Mouse (Mus musculus) retina, postnatal 1 day (tissue): ENCODE results near the gene Pik3r6.

Source experiments
- DNase-seq: peaks from one replicate; pipeline ENCODE4 v3.0.0-alpha.2; 2012

Gene Pik3r6

GRCm38 (mm10) chr11:68488256-68488824, 14.5 kb upstream of the Pik3r6 start:
- no peak for DNase-seq

DNA sequence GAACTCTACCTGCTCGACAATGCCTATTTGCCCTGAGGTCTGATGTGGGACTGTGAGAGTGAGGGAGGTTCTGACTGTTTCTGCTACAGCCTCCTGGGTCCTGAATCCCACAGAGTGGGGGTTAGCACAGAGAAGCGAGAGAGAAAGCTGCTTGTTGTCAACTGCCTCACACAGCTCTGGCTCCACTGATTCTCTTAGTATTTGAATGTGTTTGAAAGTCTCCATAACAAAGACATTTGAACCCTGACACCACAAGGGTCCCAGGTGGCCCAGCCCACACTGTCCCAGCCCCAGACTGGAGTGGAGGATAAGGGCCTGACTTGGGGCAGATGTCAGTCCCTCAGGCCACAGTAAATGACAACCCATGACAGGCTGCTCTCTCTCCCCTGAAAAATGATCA, 13.6 kb upstream of the Pik3r6 start:
- no peak for DNase-seq

- DNase-seq, result no peak
These were observed 10.2 kb upstream of the Pik3r6 start for GRCm38 (mm10) chr11:68492592-68492991.

- DNase-seq, result no peak
These were observed 9.1 kb upstream of the Pik3r6 start for GRCm38 (mm10) chr11:68493760-68494159.

DNA sequence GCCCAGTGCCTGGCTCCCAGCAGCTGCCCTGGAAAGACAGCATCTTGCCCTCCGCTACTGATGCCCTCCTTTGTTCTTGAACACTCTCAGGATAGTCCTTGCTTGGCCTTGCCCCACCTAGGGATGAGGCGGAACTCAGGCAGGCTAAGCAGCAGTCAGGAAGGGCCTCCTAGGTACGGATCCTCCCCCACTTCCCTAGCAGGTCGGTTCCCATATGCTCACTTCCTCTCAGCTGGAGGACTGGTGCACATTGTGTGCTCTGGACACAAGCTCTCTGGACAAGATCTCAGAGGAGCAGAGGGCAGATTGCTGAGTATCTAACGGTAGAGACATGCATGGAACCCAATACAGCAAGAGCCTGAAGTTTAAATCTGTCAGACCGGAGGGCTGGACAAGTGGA, 5.7 kb upstream of the Pik3r6 start:
- DNase-seq, result no peak

DNA sequence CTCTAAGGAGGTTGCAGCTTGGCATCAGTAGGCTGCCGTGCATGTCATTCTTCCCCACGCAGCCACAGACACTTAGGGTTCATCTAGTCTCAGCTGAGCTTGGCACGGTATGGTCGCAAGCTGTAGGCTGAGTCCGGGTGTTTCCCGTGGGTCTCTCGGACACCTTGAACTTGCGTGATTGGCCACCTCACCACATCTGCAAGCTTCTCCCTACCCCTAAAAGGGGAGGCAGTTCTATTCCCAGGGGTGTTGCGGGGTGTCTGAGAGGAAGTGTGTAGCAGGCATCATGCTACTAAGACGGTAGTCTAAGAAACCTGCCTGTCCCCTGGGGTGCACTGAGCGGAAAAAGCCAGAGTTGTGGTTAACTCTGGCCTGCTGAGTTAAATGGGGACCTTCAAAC, 4.3 kb upstream of the Pik3r6 start:
- no peak for DNase-seq

- DNase-seq, result no peak
These were observed 3.7 kb upstream of the Pik3r6 start for GRCm38 (mm10) chr11:68498999-68499699.

DNA sequence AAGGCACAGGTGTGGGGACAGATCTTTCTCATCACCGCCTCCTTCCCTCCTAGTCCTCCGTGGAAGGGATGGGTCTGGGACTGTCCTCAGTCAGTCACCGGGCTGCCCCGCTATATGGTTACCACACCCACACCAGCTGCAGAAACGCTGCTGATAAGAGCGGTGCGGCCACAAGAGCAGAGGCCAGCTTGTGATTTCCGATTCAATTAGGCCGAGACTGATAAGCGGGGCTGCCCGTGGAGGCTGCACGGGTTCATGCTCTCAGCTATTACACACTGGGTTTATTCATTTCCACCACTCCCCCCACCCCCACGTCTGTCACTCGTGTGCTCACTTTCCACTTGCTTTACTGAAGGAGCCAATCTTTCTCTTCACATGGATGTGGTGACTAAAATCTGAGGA, 1.9 kb upstream of the Pik3r6 start:
- DNase-seq, result no peak

DNA sequence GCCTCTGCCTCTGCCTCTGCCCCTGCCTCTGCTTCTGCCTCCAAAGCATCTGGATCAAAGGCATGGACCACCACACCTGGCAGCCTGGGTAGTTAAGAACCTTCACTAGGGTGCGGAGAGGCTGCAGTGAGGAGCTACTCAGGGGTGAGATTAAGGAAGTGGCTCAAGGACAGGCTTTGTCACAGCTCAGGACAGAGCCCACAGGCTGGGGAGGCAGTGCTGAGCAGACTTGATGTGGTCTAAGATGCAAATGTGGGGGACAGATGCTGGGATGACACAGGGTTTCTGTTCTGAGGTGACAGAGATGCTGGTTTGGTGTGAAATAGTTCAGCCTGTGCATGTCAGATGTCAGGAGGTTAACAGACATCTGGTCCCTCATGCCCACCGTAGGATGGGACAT, 411 bp upstream of the Pik3r6 start:
- no peak for DNase-seq

DNA sequence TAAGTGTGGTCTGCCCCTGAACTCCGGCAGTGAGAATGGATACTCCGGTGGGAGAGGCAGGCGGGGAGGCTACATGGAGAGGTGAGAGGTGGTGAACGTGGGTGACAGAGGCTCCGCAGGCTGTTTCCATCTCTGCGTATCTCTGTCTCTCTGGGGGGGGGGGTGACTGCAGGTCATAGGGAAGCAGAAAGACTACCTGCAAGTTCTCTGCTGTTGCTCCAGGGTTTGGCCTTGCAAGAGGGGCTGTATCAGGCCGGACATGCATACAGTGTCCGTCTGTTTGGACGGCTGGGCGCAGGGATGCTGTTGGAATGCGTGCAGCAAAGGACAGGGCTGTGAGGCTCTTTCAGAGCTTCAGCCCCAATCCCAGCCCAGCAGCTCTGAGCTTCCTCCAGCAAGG, 2.1 kb downstream of the Pik3r6 start:
- DNase-seq, result no peak

DNA sequence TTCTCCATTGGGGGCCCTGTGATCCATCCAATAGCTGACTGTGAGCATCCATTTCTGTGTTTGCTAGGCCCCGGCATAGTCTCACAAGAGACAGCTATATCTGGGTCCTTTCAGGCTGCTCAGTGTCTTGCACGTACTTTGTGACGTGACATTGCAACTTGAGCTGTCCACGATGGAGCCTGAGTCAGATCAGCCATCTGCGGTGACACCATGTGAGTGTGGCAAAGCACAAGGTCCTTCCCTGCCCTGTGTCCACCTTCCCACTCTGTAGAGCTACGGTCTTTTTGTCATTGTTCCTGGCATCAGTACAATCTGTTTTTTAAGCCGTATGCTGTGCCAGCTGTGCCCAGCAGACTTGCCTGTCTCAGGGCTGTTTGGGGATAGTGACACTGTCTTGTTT, 4.4 kb downstream of the Pik3r6 start:
- no peak for DNase-seq

- no peak for DNase-seq
These were observed 5.8 kb downstream of the Pik3r6 start for GRCm38 (mm10) chr11:68508619-68509018.

DNA sequence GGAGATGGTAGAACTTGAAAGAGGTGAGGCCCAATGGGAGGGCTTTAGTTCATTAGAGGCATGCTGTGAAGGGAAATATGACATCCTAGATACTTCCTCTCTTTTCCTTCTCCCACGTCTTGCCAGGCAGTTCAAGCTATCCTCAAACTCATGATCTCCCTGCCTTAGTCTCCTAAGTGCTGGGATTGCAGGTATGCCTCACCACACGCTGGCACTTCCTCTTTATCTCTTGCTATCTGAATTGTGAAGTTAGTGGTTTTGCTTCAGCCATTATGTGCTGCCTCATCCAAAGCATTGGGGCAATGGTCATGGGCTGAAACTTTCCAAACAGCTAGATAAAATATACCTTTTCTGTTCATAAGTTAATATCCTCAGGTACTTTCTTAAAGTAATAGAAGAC, 6.4 kb downstream of the Pik3r6 start:
- no peak for DNase-seq

GRCm38 (mm10) chr11:68513969-68514368, 11.2 kb downstream of the Pik3r6 start:
- DNase-seq, result no peak

GRCm38 (mm10) chr11:68519362-68519761, 16.5 kb downstream of the Pik3r6 start:
- DNase-seq, result no peak

- DNase-seq, result no peak
These were observed 17.0 kb downstream of the Pik3r6 start for GRCm38 (mm10) chr11:68519815-68520214.

GRCm38 (mm10) chr11:68520439-68520838, 17.6 kb downstream of the Pik3r6 start:
- no peak for DNase-seq

DNA sequence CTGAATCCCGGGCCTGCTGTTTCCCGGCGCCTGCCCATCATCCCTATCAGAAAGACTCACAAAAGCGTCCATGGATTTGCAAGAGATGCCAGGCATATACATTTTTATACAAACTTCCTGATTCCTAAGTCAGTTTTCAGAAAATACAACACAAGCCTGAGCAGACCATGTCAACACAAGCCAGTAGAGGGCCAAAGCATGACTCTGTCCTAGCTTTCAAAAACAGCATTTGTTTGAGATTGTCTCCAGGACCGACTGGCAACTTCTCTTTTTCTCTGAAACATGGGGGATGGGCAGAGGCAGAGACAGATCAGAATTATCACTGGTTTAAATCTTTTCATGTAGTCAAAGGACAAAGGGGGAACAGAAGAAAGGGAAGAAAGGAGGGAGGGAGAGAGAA, 18.5 kb downstream of the Pik3r6 start:
- DNase-seq, result no peak

DNA sequence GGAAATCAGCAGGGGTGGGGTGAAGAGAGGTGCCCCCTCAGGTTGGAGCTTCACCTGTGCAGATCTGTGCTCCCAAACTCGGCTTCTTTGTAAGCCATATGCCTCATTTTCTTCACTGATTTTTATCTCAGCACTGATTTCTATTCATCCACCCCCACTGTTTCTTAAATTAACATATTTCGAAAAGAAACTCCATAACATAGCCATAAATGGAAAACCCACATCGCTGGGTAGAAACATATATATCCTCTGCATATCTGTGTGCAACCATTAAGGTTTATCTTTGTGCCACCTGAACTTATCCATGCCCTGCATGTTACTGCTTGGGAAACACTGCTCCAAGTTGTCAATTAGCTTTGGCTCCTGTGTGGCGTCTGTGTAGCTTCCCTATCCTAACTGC, 23.6 kb downstream of the Pik3r6 start:
- DNase-seq, result no peak

GRCm38 (mm10) chr11:68531066-68531806, 28.4 kb downstream of the Pik3r6 start:
- DNase-seq, result peak; percentile 60

DNA sequence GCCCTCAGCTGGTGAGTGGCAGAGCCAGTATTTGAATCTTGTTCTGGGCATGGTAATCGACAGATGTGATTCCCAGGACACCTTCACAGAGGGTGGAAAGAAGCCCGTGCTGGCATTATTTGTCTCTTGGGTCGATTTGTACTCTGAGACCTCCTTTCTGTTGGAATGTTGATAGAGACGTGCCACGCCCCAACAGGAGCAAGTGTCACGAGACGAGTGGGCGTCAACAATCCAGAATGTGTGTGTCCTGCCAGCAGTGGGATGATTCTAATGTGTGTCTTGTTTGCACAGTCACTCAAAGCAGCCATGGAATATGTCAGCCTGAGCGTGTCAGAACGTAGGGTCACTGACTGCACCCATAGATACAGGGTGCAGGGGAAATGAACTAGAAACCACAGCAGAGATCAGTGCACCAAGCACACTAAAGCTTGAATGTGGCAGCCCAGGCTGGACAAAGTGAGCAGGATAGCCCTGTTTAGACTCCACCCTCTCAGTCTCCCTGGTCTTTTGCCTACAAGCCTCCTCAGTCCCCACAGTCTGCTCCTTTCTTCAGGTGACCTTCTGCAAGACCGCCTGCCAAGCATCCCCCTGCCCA, 29.2 kb downstream of the Pik3r6 start:
- DNase-seq, result no peak

GRCm38 (mm10) chr11:68532773-68533172, 30.0 kb downstream of the Pik3r6 start:
- no peak for DNase-seq

DNA sequence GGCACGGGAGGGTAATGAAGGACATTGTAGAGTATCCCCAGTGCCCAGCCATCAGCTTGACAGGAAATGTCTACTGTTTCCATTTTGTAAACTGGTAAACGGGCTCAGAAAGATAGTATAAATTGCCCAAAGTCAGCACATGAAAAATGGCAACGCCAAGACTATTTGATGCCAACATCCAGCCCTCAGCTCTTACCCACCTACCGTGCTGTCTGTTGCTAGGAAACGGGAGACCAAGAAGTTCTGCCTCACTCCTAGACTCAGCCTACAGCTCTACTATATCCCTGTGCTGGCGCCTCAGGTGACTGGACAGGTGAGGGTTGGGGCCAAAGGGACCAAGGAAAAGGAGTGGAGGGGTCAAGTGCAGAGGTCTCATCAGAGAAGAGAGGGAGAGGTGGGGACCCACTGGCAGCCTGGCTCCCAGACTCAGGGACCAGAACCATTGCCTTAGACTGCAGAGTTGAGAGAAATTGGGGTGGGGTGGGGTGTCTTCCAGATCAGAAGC, 31.2 kb downstream of the Pik3r6 start:
- no peak for DNase-seq

GRCm38 (mm10) chr11:68536026-68536425, 33.2 kb downstream of the Pik3r6 start:
- no peak for DNase-seq
